Mouse (Mus musculus) c-Kit-positive CD71-positive TER-119-positive erythroid progenitor cells, embryonic 14.5 days (primary cell): ENCODE measurements around the gene Gm14744.
"Not testable (repeated sequence)": the region's sequence is repeated elsewhere in the genome, so short reads cannot be mapped to it uniquely, and the experiment has no call there.

ENCODE experiments used
- DNase-seq: peaks from one replicate; pipeline ENCODE4 v3.0.0-alpha.2; 2013; ENCODE audit warnings: low spot score

Gm14744 gene

DNA sequence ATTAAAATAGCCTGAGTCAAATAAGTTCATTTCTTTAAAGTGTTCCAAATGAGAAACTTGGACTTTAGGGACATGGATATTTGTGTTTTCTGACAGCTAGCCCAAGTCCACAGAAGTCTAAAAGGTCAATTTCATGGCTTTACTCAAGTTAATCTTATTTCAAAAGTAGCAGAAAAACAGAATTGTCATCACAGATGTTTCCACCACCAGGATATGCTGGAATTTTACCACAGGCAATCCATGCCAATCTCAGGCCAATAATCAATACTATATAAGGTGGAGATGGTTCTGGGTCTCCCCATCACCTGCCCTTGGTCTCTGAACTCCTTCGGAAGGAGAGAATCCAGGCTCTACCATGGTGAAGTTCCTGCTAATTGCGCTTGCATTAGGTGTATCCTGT lies at the start of gene Gm14744:
TSS of gene Gm14744 (plus strand) at position 301 of the 400 bp plus-strand sequence.
- not testable (repeated sequence) for DNase-seq

DNA sequence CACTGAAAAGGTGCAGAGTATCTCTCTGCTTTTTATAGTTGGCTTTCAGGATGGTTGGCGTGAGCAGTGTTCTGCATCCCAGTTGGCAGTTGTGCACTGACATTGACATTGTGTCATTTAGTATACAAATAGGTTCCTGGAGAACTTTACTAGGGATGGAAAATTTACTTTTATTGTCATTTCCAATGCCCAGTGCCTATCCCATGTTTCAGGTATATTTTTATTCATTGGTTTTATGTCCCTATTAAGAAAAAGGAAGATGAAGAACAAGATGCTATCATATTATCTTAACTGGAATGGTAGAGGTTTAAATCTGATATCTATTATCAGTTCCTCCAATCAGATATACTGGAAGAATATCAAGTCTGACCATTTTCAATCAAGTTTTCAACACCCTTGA lies 11.0 kb upstream of the Gm14744 start, which contains the start of gene Pbsn:
TSS of gene Pbsn (minus strand) at position 101 of the 400 bp plus-strand sequence.
- no peak for DNase-seq

DNA sequence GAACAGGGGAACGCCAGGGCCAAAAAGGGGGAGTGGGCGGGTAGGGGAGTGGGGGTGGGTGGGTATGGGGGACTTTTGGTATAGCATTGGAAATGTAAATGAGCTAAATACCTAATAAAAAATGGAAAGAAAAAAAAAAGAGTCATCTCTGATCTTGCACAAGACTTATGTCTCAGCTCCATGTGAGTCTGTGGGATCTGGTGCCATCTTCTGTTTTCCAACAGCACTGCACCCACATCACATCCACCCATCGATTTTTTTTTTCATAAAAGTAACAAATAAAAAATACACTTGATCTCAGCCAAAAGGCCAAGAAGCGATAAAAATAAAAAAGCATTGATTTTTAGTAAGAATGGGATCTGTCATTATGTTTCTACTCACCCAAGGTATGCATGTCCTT lies 15.5 kb downstream of the Gm14744 start:
- DNase-seq: not testable (repeated sequence)
